Mouse (Mus musculus): ENCODE data around the gene Mamdc4.
"Not testable (repeated sequence)": the region's sequence is repeated elsewhere in the genome, so short reads cannot be mapped to it uniquely, and the experiment has no call there.

Gene Mamdc4

GRCm38 (mm10) chr2:25558774-25559173 lies 15.9 kb downstream of the Mamdc4 start:
- no peak for DNase-seq

GRCm38 (mm10) chr2:25557964-25558360 lies 16.7 kb downstream of the Mamdc4 start:
- DNase-seq = peak; percentile 70 to 80

DNA sequence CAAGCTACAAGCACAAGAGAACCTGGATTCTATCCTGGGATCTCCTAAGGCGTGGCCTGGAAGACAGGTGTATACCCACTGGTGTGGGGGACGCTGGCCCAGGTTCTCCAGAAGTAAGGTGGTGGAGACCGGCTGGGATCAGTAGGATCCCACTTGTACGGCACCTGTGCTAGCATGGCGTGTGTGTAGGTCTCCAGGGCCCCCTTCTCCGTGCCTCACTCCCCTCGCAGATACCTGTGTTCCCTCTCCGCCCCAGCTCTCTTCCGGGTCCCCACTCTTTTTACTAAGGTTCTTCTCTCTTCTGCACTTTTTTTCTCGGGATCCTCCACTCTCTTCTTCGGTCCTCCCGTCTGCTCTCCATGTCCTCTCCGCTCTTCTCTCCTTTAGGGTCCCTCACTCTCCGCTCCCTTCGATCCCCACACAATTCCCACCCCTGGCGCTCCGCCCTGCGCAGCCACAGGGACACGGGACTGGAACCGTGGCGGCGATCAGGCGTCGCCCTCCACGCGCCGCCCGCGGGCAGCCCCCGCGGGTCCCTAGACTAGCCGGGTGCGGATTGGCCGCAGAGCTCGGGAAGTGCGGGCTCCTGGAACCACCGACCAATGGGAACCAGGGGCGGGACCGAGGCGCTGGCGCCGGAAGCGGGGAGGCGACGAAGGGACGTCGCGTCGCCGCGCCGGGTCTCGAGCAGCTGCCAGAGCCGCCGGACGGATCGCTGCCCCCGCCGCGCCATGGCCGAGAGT lies 17.3 kb downstream of the Mamdc4 start, which contains the start of gene Edf1:
Edf1 (plus strand) TSS at position 627 of the 743 bp plus-strand sequence.
- DNase-seq = peak; percentile 97

- DNase-seq = no peak
Measured at GRCm38 (mm10) chr2:25556296-25556695, 18.3 kb downstream of the Mamdc4 start.

- not testable (repeated sequence) for DNase-seq
Measured at GRCm38 (mm10) chr2:25555479-25555878, 19.2 kb downstream of the Mamdc4 start.

DNA sequence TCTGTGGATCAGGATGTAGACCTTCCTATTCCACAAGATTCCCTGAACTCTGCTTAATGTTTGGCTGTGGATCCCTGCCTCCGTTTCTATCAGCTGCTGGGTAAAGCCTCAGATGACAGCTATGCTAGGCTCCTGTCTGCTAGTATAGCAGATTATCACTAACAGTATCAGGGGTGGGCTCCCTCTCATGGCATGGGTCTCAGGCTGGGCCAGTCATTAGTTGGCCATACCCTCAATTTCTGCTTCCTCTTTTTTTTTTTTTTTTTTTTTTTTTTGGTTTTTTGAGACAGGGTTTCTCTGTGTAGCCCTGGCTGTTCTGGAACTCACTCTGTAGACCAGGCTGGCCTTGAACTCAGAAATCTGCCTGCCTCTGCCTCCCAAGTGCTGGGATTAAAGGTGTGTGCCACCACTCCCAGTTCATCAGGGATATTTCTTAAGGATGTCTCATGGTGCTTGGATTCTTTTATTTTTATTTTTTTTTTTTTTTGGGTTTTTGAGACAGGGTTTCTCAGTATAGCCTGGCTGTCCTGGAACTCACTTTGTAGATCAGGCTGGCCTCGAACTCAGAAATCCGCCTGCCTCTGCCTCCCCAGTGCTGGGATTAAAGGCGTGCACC lies 21.4 kb downstream of the Mamdc4 start:
- not testable (repeated sequence) for DNase-seq

DNA sequence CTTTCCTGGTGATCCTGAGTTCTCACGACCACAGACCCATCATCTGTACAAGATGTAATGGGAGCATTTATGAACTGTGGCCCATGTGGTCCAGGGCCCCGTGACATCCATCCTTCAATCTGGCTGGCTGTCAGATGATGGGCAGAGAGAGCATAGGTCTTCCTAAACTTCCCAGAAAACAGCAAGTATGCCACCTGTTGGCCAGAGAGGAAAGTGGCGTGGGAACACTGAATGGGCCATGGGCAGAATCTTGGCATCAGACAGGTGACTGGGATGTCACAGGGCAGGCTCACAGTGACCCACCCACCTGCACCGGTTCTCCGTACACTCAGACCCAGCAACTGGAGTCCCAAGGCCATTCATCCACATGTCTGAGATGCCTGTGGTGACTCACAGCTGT lies 23.5 kb downstream of the Mamdc4 start:
- DNase-seq = peak; percentile 71 to 82

DNA sequence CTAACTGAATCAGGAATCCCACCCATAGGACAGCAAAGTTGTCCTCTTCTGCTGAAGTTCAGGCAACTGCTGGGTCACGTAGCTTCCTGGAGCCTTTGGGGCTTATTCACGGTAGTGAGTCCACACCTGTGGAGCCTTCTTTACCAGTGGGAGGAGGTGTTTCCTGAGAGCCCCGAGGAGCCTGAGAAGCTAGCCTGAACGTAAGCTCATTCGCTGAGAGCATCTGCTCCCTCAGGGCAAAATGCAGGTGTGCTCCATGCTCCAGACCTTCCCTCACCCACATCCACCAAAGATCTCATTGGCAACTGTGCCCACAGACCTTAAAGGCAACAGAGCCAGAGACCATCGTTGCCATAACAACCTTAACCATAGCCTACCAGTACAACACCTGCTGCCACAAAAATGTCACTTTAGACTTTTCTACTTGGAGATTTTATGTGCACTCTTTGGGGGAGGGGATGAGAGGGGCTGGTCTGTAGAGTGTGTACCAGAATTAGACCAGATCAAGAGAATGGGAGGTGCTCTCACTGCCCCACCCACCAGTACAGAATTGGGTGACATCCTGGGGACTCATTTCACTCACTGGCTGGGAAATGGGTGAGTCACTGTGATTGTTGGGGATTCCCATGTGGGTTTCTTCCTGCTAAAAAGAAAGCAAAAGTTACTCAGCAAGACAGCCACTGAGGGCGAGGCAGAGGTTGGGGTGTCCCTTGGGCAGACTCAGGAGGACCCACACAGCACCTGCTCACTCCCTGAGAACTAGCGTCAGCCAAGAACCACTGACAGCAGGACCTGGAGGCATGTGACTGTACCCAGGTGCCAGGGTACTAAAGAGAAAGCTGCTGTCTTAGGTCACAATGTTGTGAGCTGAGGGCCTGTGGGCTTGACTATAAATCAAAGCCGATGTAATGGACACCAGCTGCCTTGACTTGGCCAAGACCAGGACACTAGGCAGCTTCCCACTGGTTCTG lies 25.3 kb downstream of the Mamdc4 start:
- DNase-seq = no peak

DNA sequence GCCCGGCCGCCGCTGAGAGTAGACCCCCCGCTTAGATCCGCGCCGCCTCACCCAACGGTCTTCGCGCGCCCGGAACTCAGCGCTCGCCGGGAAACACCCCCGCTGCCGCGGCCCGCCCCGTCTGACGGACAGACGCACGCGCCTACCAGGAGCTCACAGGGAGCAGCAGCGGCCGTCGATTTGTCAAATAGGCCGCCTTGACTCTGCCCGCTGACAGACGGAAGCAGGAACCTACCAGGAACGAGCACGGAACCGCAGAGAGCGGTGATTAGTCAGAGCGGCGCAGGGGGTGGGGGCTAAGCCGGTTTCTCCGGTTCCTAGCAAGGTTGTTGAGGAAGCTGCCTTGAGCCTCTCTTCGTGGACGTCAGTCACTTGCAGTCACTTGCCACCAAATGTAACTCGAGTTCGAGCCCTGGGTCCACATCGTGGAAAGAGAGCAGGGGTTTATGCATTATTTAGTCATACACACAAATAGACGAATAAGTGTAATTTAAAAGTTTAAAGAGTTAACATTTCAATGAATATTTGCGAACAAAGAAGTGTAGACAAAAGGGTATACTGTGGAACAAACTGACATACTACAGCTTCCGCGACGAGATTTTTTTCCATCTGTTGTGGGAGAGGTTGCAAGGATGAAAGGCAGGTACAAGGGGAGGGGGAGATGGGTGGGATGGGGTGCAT lies 27.7 kb downstream of the Mamdc4 start, which contains the start of gene Traf2:
Traf2 (minus strand) TSS at position 130 of the 681 bp plus-strand sequence.
- peak; percentile 99 to 100 for DNase-seq

DNA sequence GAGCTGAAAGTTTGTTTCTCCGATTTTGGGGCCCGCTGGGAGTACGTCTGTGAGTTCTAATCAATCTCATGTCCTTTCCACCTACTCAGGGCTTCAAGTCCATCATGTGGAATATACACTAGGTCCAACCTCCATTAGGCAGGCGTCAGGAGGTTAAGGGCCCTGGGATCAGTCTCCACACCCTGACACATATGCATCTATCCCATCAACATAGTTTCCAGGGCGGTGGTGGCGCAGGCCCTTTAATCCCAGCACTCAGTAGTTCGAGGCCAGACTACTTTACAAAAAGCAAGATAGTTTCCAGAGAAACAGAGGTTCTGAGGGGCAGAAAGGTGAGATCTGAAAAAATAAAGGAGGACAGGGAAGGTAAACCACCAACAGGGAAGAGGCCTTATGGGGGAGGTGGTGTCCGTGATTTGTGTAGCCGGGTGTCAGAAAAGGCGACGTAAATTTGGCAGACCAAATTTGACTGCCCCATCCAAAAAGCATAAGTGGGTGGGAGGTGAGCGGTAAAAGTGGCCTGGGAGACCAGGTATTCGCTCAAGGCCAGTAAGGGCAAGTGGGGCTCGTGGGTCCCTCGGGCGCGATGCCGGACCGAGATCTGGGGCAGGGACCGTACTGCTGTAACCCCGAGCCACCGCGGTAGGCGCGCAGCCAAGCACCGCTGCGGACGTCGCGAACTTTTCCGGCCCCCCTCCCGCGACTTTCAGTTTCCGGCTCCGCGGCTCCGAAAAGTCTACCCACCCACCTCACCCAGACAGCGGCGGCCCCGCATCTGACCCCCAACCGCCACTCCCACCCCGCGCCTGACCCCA lies 28.4 kb downstream of the Mamdc4 start:
- peak in 1 of 2 experiments; percentile 92 for DNase-seq

- DNase-seq = peak in 1 of 2 experiments; percentile 26
Measured at GRCm38 (mm10) chr2:25541644-25542367, 32.8 kb downstream of the Mamdc4 start.

- peak; percentile 61 to 65 for DNase-seq
Measured at GRCm38 (mm10) chr2:25540541-25540948, 34.1 kb downstream of the Mamdc4 start.

GRCm38 (mm10) chr2:25536531-25536930 lies 38.1 kb downstream of the Mamdc4 start:
- no peak for DNase-seq

GRCm38 (mm10) chr2:25534866-25535182 lies 39.8 kb downstream of the Mamdc4 start:
- DNase-seq = no peak

- peak; percentile 85 to 88 for DNase-seq
Measured at GRCm38 (mm10) chr2:25534178-25534865, 40.3 kb downstream of the Mamdc4 start.

GRCm38 (mm10) chr2:25533707-25534106 lies 40.9 kb downstream of the Mamdc4 start:
- DNase-seq = no peak

DNA sequence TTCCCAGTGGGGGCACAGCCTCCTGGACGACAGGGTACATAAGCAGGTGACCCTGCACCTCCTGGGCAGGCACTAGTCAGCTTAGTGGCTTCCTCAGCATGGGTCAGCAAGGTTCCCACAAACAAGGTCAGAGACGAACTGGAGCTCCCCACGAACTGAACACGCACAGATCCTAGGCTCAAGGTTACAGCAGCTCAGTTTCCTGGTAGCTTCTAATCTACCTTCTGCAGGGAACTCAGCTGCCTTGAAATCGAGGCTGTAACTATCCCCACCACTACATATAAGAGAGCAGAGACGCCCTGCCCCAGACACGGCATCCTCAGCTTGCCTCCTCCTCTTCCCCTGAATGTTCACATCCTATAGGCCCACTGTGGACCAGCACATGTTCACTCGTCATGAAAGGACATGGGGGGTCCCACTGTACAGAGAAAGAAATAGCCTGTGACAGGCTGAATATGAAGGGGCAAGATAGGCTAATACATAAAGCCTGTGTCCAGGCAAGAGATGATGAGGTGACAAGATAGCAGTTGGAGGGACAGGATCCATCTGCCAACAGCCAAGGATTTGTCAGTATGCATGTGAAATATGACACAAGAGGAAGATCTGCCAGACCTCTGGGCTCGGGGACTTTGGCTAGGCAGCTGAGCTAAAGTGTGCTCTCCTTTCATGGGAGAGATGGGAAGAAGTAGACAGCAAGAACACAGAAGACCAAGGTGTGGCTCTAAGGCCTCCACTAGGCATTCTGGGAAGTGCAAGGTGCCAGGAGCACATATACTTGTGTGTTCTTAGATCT lies 47.9 kb downstream of the Mamdc4 start:
- DNase-seq = no peak
